Mouse (Mus musculus) bone marrow, adult 2 months (tissue): ENCODE measurements around the gene Rnf31.

Experiments
- CTCF ChIP-seq: fragments of 200-500 bp; IDR thresholded peaks from 2 replicates; pipeline ENCODE4 v1.5.1; 2011; ENCODE audit warnings: low read length, control low read depth; ENCODE audit not compliant: control insufficient read depth, insufficient read depth
- POLR2A ChIP-seq: fragments of 200-500 bp; IDR thresholded peaks from 2 replicates; pipeline ENCODE4 v1.6.1; 2011; ENCODE audit warnings: low read depth, mild to moderate bottlenecking, control low read depth, low read length, borderline replicate concordance; ENCODE audit not compliant: control insufficient read depth

- TF ChIP-seq CTCF (no peak), POLR2A (no peak)
These were observed 15.1 kb upstream of the Rnf31 start for GRCm38 (mm10) chr14:55576376-55576775.
